Mouse (Mus musculus) adrenal gland, adult (tissue): Measurements from ENCODE around the gene Vmn1r23.
"Not testable (repeated sequence)": the region's sequence is repeated elsewhere in the genome, so short reads cannot be mapped to it uniquely, and the experiment has no call there.

ENCODE experiments used
- DNase-seq, 2 experiments: peaks; one replicate each; pipeline ENCODE4 v3.0.0; 2022 to 2023; ENCODE audit warnings: low spot score in 1 of 2; ENCODE audit not compliant: inconsistent age in 2 of 2

The Vmn1r23 gene

DNA sequence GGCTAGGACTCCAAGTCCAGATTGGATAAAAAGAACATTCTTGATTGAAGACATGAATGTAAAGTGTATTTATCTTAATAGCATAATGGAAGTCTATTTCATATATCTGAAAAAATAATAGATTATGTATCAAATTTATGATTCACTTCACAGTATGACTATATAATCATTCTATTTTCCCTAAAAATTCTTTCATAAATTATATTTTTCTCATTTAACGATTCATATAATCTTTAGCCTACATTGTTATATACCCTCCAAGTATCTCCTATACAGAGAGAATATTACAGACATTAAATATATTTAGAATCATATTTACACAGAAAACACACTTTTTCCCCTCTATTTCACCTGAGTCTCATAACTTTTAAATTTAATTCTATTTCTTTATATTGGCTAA is at the start of gene Vmn1r23:
TSS of gene Vmn1r23 (minus strand) at position 101 of the 400 bp plus-strand sequence.
- DNase-seq: no peak

- not testable (repeated sequence) for DNase-seq
Measured at GRCm38 (mm10) chr6:57961403-57961802, 34.8 kb upstream of the Vmn1r23 start, which contains the start of gene Vmn1r24. TSS of gene Vmn1r24 (minus strand) at chr6:57961503.

- DNase-seq: no peak
Measured at GRCm38 (mm10) chr6:57907928-57908327, 18.7 kb downstream of the Vmn1r23 start, which contains the start of gene Vmn1r22. TSS of gene Vmn1r22 (minus strand) at chr6:57908028.
